Mouse (Mus musculus): ENCODE measurements at regions not wholly inside any gene's neighbourhood (a gene's known extent, or its start where the extent isn't known, plus 50 kb on each side); places are given as distances from the start of the nearest gene placed in this dataset.
"Not testable (repeated sequence)": the region's sequence is repeated elsewhere in the genome, so short reads cannot be mapped to it uniquely, and the experiment has no call there.

DNA sequence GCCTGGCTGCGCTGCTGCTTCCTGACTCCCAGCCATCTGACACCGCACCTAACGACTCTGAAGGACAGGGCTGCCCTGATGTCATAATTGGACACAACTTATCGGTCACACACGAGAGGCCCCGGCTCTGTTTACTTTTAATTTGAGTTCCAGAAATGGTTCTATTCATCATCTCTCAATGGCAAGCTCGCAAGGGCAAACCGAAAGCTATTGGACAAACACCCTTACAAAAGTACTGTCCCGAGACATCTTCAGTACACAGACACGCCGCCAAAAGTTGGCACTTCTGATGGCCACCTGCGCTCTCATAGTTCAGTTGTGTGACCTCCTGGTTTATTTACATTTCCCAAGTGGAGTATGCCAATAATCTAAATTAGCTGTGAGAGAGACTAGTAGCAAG is 274.9 kb downstream of the Gxylt1 start:
- DNase-seq (ENCODE audit: low spot score) = no peak

DNA sequence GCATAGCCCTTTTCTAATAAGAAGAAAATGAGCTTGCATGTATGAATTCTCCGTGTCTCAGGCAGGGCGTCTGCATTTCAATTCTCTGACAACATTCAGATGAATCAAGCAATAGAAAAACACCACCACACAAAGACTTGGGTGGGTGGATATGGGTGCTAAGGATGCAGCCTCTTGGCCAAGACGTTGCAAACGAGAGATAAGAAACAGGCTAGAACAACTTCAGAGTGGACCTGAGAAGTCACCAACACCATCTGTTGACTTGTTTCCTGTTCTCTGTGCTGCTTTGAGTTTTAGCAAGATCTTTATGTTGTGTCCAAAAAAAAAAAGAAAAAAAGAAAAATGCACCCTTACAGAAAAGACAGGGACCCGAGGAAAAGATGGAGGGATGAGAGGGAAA is 277.0 kb downstream of the Gxylt1 start:
- no peak for DNase-seq (ENCODE audit: low spot score)

DNA sequence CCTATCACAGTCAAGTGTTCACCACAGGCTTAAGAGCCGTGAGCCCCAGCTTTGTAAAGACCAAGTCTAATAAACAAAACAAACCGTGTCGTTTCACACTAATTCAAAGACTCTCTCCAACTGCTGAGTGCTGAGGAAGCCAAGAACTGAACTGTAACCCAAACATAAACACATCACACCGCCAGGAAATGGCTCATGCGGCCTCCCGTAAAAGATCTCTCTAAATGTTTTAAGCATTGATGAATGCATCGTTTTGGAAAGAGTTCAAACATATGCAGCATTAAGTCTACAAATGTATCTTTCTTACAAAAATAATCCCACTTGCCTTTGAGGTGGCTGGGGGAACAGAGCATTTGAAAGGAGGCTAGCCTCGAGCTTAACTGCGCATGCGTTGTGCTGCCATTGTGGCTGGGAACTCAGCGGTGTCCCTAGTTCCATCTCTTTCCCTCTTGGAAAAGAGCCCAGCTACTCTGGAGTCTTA is 280.7 kb downstream of the Gxylt1 start:
- no peak for DNase-seq (ENCODE audit: low spot score)

DNA sequence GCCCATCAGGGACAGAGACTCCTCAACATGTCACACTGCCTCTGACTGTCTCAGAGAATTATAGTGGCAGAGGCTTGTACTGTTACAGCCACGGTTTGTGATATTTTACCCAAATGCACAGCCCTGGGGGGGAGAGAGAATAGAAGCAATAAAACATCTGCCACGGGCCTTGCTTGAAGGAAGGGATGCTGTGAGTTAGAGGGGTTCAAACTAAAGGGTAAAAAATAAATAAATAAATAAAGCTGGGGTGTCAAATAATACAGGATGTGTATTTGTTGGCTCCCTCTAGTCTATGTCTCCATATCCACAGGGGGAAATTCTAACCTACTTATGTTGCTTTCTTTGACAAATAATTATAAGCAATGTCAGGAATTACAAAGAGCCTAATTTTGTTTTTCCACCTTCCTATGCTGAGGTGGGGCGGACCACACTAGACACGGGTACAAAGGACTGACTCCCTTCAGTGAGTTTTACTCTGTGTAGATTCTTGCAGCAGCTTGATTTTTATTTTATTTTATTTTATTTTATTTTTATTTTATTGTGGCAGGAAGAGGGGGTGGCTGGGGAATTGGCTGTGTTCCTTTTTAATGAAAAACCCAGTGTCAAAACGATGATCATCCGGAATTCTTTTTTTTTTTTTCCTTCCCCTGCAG is 281.3 kb downstream of the Gxylt1 start:
- DNase-seq (ENCODE audit: low spot score) = no peak

DNA sequence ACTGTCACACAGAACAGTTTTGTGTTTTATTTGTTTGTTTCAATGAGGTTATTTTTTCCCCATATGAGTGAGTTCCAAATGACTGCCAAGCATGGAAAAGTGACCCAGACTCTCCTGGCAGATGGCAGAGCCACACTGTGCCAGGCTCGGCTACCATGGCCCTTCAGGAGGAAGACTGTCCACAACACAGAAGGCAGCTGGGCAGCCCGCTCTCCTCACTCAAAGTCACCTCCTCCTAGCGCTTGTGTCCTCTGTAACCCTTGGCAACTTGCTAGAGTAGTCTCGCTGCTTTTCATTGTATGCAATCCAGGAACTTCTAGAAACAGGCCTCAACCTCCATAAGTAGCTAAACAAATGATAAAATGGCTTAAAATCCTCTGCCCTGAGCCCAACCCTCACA is 299.2 kb downstream of the Gxylt1 start:
- DNase-seq (ENCODE audit: low spot score) = no peak

DNA sequence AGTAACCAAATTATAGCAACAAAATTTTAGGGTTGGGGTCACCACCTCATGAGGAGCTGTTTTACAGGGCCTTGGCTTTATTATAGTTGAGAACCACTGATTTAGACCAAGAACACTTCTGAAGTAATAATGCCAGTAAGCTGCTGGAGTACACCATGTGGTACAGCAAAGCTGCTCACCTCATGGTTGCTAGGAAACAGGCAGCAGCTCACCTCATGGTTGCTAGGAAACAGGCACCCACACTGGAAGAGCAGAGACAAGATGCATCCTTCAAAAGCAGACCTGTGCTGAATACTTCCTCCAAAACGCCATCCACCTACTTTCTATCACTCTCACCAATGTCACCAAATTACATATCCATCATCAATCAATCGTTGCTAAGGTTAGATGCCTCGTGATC is 300.0 kb downstream of the Gxylt1 start:
- DNase-seq (ENCODE audit: low spot score) = no peak

DNA sequence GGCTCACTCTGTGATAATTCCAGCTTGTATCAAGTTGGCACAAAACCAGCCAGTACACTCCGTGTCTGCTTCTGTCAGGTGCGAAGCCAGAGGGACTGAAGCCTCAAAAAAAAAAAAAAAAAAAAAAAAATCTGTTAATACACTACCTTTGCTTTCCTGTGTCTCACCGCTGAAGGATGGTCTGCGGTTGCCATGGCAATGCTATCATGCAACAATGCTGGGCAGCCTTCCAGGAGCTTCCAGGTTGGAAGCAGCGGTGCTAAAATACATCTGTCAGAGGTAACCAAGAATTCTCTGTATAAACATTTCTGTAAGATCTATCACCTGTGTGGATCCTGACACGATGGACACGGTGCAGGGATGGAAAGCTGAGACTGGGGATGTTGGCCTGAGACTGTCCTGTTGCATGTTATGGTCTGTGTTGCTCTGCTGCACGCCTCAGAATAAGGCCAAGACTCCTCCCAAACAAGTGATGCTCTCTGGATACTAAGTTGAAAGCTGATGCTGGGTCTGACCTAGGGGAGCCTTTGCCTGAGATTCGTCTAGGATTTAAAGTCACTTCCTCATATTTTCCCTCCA is 301.2 kb downstream of the Gxylt1 start:
- no peak for DNase-seq (ENCODE audit: low spot score)

DNA sequence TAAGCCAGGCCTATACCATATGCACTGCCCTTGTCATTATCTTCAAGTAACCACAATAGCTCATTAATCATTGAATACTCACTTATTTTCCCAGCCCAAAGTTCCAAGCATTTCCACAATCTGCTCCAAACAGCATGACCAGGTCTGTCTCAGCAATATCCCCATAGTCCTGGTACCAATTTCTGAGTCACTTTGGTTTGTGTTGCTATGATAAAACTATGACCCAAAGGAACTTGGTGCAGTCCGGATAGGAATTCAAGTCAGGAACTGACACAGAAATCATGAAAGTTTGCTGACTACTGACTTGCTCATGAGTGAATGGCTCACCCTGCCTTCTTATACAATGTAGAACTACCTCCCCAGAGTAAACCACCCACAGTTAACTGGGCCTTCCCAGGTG is 309.4 kb downstream of the Gxylt1 start:
- DNase-seq (ENCODE audit: low spot score) = no peak

DNA sequence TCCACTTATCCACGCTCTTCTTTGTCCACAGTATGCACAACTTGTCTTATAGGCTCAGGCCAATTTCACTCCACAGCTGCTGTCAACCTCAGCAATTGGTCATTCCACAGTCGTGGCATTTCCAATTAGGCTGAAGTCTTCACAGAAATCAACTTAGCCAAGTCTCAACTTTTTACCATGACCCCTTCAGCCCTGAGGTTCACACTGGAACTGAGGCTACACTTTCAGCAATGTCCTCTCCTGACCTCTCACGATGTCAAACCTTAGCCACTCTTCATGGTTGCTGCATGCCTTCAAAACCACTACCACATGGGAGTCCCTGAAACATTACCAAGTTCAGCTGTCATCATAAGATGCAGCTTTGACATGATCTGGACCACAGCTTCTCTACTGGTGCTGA is 310.1 kb downstream of the Gxylt1 start:
- no peak for DNase-seq (ENCODE audit: low spot score)

DNA sequence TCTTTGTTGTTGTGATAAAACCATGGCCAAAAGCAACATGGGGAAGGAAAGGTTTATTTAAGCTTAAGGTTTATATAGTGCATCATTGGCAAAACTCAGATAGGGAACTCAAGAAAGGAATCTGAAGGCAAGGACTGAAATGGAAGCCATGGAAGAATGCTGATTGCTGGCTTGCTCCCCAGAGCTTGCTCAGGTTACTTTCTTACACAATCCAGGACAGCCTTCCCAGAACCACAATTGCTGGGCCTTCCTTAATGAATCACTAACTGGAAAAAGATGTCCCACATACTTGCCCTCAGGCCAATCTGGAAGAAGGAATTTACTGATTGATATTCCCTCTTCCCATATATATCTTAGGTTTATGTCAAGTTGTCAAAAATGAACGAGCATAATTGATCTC is 310.8 kb downstream of the Gxylt1 start:
- DNase-seq (ENCODE audit: low spot score) = no peak

DNA sequence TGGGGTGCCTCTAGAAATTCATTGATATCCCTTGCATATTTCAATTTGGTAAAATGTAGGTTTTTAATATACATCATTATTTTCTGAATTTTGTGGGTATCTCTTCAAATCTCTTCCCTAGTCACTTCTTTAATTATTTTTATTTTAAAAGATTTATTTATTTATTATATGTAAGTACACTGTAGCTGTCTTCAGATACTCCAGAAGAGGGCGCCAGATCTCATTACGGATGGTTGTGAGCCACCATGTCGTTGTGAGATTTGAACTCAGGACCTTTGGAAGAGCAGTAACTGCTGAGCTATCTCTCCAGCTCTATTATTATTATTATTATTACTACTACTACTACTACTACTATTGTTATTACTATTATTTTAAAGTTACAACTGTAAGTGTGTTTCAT is 324.1 kb downstream of the Gxylt1 start:
- not testable (repeated sequence) for DNase-seq (ENCODE audit: low spot score)

DNA sequence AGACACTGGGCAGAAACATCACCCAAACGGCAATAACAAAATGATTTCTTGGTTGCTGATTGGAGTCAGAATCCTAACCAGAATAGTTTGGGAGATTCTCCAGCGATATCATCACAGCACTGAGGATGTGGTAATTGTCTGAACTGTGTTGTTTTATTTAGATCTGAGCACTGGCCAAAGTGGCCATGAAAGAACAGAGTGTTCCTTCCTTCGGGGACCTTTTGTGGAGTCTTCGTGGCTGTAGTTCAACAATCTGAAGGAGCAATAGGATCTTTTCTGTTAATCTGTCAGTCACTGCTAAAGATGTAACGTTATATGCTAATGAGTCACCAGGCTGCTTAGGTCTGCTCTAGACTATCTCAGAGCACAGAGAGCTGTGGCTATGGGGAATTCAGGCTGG is 328.8 kb downstream of the Gxylt1 start:
- no peak for DNase-seq (ENCODE audit: low spot score)

DNA sequence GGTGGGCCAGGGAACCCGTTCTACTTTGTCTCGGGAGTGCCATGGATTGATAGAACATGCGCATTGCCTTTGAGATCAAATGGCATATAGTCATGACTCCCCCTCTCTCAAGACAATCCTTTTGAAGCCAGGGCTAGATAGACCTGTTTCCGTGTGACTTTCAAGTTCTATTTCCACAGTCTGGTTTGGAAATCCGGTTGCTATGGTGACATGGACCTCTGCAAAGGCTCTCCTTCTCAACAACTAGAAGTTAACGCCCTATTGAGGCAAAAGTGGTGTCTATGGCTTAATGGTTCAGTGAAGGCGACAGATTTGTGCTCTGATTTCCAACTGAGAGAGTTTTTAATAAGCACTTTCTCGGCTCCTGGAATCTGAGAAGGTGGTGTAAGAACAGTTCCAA is 371.2 kb downstream of the Gxylt1 start:
- DNase-seq (ENCODE audit: low spot score) = no peak

DNA sequence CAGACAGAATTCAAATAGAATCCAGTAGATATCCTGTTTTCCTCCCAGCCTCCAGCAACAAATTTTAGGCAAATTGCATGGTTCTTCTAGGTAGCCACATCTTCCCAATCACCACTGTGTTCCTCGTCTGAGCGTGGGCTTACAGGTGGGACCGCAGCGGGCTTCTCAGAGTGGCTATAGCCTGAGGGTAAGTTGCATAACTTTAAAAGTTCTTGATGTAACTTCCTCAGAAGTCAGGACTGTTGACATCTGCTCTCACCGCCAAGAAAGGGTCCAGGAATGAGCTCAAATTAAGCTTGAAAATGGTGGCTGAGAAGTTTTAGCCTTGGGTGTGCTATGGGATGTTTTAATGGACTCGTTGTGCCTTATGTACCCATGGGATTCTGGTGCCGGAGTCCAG is 377.7 kb downstream of the Gxylt1 start:
- no peak for DNase-seq (ENCODE audit: low spot score)

DNA sequence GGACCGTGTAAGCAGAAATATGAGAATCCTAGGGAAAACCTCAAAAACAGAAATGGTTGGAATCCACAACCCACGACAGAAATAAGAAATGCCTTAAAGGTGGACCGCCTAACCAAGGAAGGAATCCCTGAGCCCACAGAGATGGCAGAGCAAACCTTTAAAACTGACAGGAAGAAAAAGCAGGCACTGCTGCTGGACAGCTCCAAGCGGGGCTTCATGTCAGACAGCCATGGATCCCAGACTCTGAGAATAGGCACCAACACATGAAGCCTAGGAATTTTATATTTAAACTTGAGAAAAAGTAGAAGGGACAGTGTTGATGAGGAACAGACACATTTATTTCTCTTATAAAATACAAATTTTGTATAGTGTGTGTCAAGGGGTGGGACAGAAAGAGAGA is 379.1 kb downstream of the Gxylt1 start:
- no peak for DNase-seq (ENCODE audit: low spot score)

DNA sequence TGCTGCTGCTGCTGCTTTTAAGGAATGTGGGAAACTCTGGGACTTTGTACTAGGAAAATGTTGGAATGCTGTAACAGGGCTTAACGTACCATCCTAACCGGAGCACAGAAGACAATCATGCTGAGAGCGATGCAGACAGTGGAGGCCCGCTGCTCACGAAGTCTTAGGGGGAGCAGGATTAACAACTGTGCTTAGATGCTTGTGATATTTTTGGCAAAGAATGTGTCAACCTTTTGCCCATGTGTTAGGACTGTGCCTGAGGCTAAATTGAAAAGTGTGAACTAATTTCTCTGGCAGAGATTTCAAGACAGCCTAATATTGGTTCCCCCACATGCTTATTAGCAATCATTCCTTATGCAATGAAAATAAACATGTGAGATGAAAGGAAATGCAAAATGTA is 398.5 kb downstream of the Gxylt1 start:
- no peak for DNase-seq (ENCODE audit: low spot score)

DNA sequence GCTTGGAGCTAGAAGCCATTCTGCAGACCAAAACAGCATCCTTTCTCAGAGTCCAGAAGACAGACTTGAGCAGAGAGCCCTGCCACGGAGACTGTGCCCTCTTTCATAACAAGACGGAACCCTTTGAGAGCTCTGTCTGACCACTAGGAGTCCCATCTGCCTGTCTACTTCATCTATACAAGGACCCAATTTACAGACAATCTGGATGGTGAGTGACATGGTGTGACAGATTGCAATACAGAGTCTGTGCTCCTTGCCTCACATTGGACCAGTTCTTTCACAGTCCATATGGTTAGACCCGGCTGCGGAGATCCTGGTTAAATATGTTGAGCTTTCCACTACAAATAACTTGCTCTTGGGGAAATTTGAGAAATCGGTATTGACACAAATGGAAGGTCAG is 410.9 kb downstream of the Gxylt1 start:
- no peak for DNase-seq (ENCODE audit: low spot score)

DNA sequence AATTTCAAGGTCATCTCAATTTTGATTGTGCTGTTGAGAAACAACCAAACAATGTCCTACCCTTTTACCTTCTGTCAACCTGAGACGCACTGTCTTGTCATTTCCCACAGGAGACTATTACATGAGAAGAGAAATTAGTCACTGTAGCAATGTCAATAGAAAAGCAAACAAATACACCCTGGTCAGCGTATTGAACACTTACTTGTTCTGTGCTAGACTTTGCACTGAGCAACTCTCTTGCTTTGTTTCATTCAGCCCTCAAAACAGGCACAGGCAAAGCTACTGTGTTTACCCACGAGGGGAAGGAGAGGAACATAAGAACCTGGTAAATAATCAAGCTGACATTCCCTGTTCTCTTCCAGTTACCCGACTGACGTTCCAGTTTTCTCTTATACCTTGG is 424.1 kb downstream of the Gxylt1 start:
- no peak for DNase-seq (ENCODE audit: low spot score)

DNA sequence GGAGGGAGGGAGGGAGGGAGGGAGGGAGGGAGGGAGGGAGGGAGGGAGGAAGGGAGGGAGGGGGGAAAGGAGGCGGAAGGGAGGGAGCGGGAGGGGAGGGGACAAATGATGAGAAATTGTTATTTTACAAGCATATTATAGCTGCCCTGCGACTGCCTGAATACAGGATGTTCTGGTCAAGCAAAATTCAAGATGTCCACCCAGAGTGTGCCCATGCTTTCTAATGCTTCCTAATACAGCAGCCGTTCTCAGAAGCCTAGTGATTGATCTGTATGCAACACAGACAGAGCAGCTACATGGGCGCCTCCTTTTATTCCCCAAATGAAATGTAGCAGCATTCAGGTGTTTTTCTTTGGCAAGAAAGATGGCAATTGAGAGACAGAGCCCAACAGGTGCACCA is 434.9 kb downstream of the Gxylt1 start:
- no peak for DNase-seq (ENCODE audit: low spot score)

DNA sequence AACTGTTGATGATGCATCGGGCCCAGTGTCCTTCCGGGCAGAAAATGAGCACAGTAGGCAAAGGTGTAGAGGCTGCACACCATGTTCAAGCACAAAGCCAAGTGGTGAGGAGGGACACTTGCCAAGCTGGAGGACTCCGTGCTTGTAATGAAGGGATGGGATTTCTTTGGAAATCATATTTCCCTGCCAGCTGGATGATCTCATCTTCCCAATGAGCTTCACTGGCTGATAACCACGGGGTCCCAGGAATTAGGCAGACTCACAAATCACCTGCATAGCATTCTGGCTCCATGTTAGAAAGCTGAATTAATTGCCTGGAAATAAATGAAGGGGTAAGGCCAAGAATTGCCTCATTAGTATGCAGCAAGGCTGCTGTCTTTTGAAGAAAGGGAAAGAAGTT is 435.4 kb downstream of the Gxylt1 start:
- DNase-seq (ENCODE audit: low spot score) = no peak

DNA sequence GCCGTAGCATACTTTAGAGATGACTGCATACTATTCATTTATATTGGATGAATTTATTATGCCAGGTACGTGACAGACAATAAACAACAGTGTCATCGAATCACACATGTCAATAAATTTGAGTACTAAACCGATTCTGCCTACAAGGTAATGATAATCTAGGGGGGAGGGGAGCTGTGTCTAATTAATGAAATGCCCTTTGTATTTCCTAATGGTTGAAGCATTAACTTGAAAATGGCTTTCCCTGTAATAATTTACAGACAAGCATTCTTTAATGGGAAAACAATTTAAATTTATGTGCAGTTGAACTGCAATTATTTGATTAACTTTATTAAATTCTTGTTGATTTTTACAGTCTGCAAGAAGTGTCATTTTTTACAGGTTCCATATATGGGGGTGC is 429.5 kb downstream of the Pdzrn4 start:
- no peak for DNase-seq (ENCODE audit: low spot score)
